Mouse (Mus musculus) retina, embryonic 14.5 days (tissue): ENCODE results near the gene Kcnk2.

Source experiments
- DNase-seq: peaks from one replicate; pipeline ENCODE4 v3.0.0-alpha.2; 2015; ENCODE audit warnings: low spot score

Kcnk2 gene

GRCm38 (mm10) chr1:189402223-189402943 lies at the start of gene Kcnk2:
Gene Kcnk2 (minus strand): TSS chr1:189402273.
- DNase-seq: peak; percentile 12

GRCm38 (mm10) chr1:189440741-189441140 lies 38.7 kb upstream of the Kcnk2 start:
- no peak for DNase-seq

- no peak for DNase-seq
Observed at GRCm38 (mm10) chr1:189437126-189437525, 35.1 kb upstream of the Kcnk2 start.

- DNase-seq: no peak
Observed at GRCm38 (mm10) chr1:189435452-189435851, 33.4 kb upstream of the Kcnk2 start.

- DNase-seq: peak; percentile 8
Observed at GRCm38 (mm10) chr1:189431479-189431878, 29.4 kb upstream of the Kcnk2 start.

- peak; percentile 37 for DNase-seq
Observed at GRCm38 (mm10) chr1:189430534-189430933, 28.5 kb upstream of the Kcnk2 start.

- no peak for DNase-seq
Observed at GRCm38 (mm10) chr1:189429566-189429965, 27.5 kb upstream of the Kcnk2 start.

- DNase-seq: no peak
Observed at GRCm38 (mm10) chr1:189426252-189426651, 24.2 kb upstream of the Kcnk2 start.

- no peak for DNase-seq
Observed at GRCm38 (mm10) chr1:189419914-189420313, 17.8 kb upstream of the Kcnk2 start.

GRCm38 (mm10) chr1:189409906-189410305 lies 7.8 kb upstream of the Kcnk2 start:
- no peak for DNase-seq

GRCm38 (mm10) chr1:189405221-189405620 lies 3.1 kb upstream of the Kcnk2 start:
- no peak for DNase-seq

GRCm38 (mm10) chr1:189403546-189403945 lies 1.5 kb upstream of the Kcnk2 start:
- peak; percentile 24 for DNase-seq

- no peak for DNase-seq
Observed at GRCm38 (mm10) chr1:189403139-189403538, 1.1 kb upstream of the Kcnk2 start.

- no peak for DNase-seq
Observed at GRCm38 (mm10) chr1:189386848-189387247, 15.2 kb downstream of the Kcnk2 start.

- no peak for DNase-seq
Observed at GRCm38 (mm10) chr1:189386141-189386540, 15.9 kb downstream of the Kcnk2 start.

- DNase-seq: no peak
Observed at GRCm38 (mm10) chr1:189367722-189368121, 34.4 kb downstream of the Kcnk2 start.

- DNase-seq: no peak
Observed at GRCm38 (mm10) chr1:189364188-189364587, 37.9 kb downstream of the Kcnk2 start.

GRCm38 (mm10) chr1:189362579-189362978 lies 39.5 kb downstream of the Kcnk2 start:
- no peak for DNase-seq

GRCm38 (mm10) chr1:189359699-189360098 lies 42.4 kb downstream of the Kcnk2 start:
- DNase-seq: no peak

GRCm38 (mm10) chr1:189353887-189354286 lies 48.2 kb downstream of the Kcnk2 start:
- DNase-seq: no peak

GRCm38 (mm10) chr1:189351804-189352203 lies 50.3 kb downstream of the Kcnk2 start:
- DNase-seq: no peak

- no peak for DNase-seq
Observed at GRCm38 (mm10) chr1:189349205-189349604, 52.9 kb downstream of the Kcnk2 start.

- no peak for DNase-seq
Observed at GRCm38 (mm10) chr1:189345166-189345565, 56.9 kb downstream of the Kcnk2 start.
